Mouse (Mus musculus) kidney, postnatal 0 days (tissue): ENCODE data around the gene Gimap3. TPM values are rescaled to one million over a fixed set of nuclear protein-coding genes. Genes with fewer than 3 reads are reported as not detected.
A peak's percentile ranks its signal among the peaks of the same experiment; 100 is the strongest.

Experiments
- ATAC-seq: fragments of 200-750 bp; cut with Nextera tagmentation; replicated peaks from 2 replicates; pipeline ENCODE4 v1.8.0; 2017; ENCODE audit warnings: low read depth, moderate number of reproducible peaks, moderate TSS enrichment, moderate library complexity; ENCODE audit not compliant: low FRiP score
- DNase-seq: peaks from one replicate; pipeline ENCODE4 v3.0.0-alpha.2; 2016; ENCODE audit warnings: low spot score
- H3K27ac ChIP-seq: fragments of 300-500 bp; sonication (generic); 2 replicates; pipeline ENCODE4 v1.5.1; 2014; ENCODE audit warnings: mild to moderate bottlenecking
- H3K27me3 ChIP-seq: fragments of 300-500 bp; sonication (generic); 2 replicates; pipeline ENCODE4 v1.6.1; 2014; ENCODE audit warnings: low read length, mixed read lengths; ENCODE audit not compliant: insufficient read depth
- H3K36me3 ChIP-seq: fragments of 300-500 bp; sonication (generic); 2 replicates; pipeline ENCODE4 v1.6.1; 2014; ENCODE audit warnings: low read length, mixed read lengths; ENCODE audit not compliant: insufficient read depth
- H3K4me1 ChIP-seq: fragments of 300-500 bp; sonication (generic); replicated peaks from 2 replicates; pipeline ENCODE4 v1.6.1; 2014; ENCODE audit warnings: antibody characterized with exemption, low read length, mixed read lengths; ENCODE audit not compliant: insufficient read depth
- H3K4me2 ChIP-seq: fragments of 300-500 bp; sonication (generic); 2 replicates; pipeline ENCODE4 v1.6.1; 2014; ENCODE audit warnings: mild to moderate bottlenecking, low read length, moderate library complexity, mixed read lengths
- H3K4me3 ChIP-seq: fragments of 300-500 bp; sonication (generic); replicated peaks from 2 replicates; pipeline ENCODE4 v1.5.1; 2014; ENCODE audit warnings: low read depth, low read length
- H3K9ac ChIP-seq: fragments of 300-500 bp; sonication (generic); 2 replicates; pipeline ENCODE4 v1.6.1; 2014; ENCODE audit warnings: low read depth, low read length
- H3K9me3 ChIP-seq: fragments of 300-500 bp; sonication (generic); replicated peaks from 2 replicates; pipeline ENCODE4 v1.6.1; 2016; ENCODE audit warnings: low read length, inconsistent platforms, mixed read lengths
- CTCF ChIP-seq: IDR thresholded peaks from 2 replicates; pipeline ENCODE4 v1.5.1; 2016; ENCODE audit warnings: antibody characterized with exemption, low read depth, mild to moderate bottlenecking, moderate library complexity
- WGBS: fragments of 180-500 bp; shearing (Covaris S2); extraction: QIAGEN DNeasy Blood & Tissue Kit; methylation state at CpG from one replicate; pipeline ENCODE4 v1.1.7; 2014; 5-methylcytosine and 5-hydroxymethylcytosine counted together
- polyA plus RNA-seq: library from polyadenylated mRNA; unstranded; fragments of >200 nt; fragmentation: Nextera tagmentation; extraction: Ambion mirVana; gene quantifications from 2 replicates; pipeline ENCODE4 v1.2.1, GENCODE M21; 2015

The Gimap3 gene
- polyA plus RNA-seq, 1 experiment from 2014 or later: 0.17 TPM

- Histone ChIP-seq H3K27ac (no peak overlapping the region), H3K9ac (no peak overlapping the region), H3K9me3 (no peaks in the 10 kb centered on the region), H3K4me3 (no peak overlapping the region), H3K4me2 (no peak overlapping the region), H3K4me1 (no peaks in the 10 kb centered on the region), H3K27me3 (no peaks in the 10 kb centered on the region), H3K36me3 (no peaks in the 10 kb centered on the region)
- DNase-seq (no peak), ATAC-seq (no peak)
- 86% methylated on average over 3 of the region's 3 CpGs for WGBS
- TF ChIP-seq CTCF: no peak
These were observed 1.7 kb downstream of the Gimap3 start for GRCm38 (mm10) chr6:48768933-48769332.

GRCm38 (mm10) chr6:48768178-48768869 is 2.3 kb downstream of the Gimap3 start:
- ATAC-seq: no peak
- no peaks in the 10 kb centered on the region for H3K4me1 ChIP-seq
- H3K27ac ChIP-seq: no peak overlapping the region
- H3K4me2 ChIP-seq: no peak overlapping the region
- no peaks in the 10 kb centered on the region for H3K36me3 ChIP-seq
- no peaks in the 10 kb centered on the region for H3K27me3 ChIP-seq
- no peaks in the 10 kb centered on the region for H3K9me3 ChIP-seq
- 68% methylated on average over 9 of the region's 9 CpGs for WGBS
- no peak overlapping the region for H3K4me3 ChIP-seq
- TF ChIP-seq CTCF: no peak
- no peak for DNase-seq
- no peak overlapping the region for H3K9ac ChIP-seq

- no peaks in the 10 kb centered on the region for H3K36me3 ChIP-seq
- TF ChIP-seq CTCF: no peak
- no peak overlapping the region for H3K9ac ChIP-seq
- H3K4me3 ChIP-seq: no peak overlapping the region
- H3K27me3 ChIP-seq: no peaks in the 10 kb centered on the region
- ATAC-seq: no peak
- WGBS: 86% methylated on average over 10 of the region's 10 CpGs
- H3K9me3 ChIP-seq: no peaks in the 10 kb centered on the region
- H3K4me1 ChIP-seq: no peaks in the 10 kb centered on the region
- no peak overlapping the region for H3K27ac ChIP-seq
- DNase-seq: no peak
- H3K4me2 ChIP-seq: no peak overlapping the region
These were observed 6.2 kb downstream of the Gimap3 start for GRCm38 (mm10) chr6:48764496-48764895.

GRCm38 (mm10) chr6:48763567-48764270 is 6.9 kb downstream of the Gimap3 start:
- no peak overlapping the region for H3K27ac ChIP-seq
- H3K4me3 ChIP-seq: no peak overlapping the region
- ATAC-seq (no peak), DNase-seq (peak; percentile 38)
- TF ChIP-seq CTCF: no peak
- no peaks in the 10 kb centered on the region for H3K4me1 ChIP-seq
- no peak overlapping the region for H3K4me2 ChIP-seq
- H3K36me3 ChIP-seq: no peaks in the 10 kb centered on the region
- H3K9me3 ChIP-seq: no peaks in the 10 kb centered on the region
- H3K27me3 ChIP-seq: no peaks in the 10 kb centered on the region
- WGBS: 51% methylated on average over 7 of the region's 7 CpGs
- no peak overlapping the region for H3K9ac ChIP-seq

- Histone ChIP-seq H3K9ac (no peak overlapping the region), H3K9me3 (no peaks in the 10 kb centered on the region), H3K27me3 (no peaks in the 10 kb centered on the region), H3K27ac (peak overlapping the region; percentile 77), H3K36me3 (no peaks in the 10 kb centered on the region), H3K4me3 (0 out of 2 replicates have a peak overlapping the region, but pooled peaks have one; percentile 4), H3K4me1 (0 out of 2 replicates have a peak, but pooled peaks cover 4% of the 10 kb centered on the region), H3K4me2 (peak overlapping the region; percentile 43)
- no peak for TF ChIP-seq CTCF
- WGBS: 39% methylated on average over 7 of the region's 7 CpGs
- ATAC-seq (no peak), DNase-seq (no peak)
These were observed 23.3 kb downstream of the Gimap3 start for GRCm38 (mm10) chr6:48747091-48747966.
